16 mouse cellular contexts compared by ENCODE assay signal in the genomic region with DNA sequence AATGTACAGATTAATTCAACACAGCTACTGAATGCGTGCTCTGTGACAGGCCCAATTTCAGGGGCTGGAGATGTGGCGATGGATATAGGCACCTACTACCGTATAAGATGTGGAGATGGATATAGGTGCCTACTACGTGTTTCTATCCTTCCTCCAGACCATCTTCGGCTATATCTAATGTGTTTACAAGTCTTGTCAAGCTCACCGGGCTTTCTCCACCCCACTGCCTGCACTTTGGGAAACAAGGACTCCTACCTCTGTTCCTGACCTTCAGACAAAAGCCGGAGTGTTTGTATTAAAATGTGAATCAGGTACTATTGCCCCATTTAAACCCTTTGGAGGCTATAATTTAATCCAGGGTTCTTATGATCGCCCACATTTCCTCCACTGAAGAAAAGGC.
"Had no signal": no experiment of that assay in that cellular context is flagged by ENCODE, and none has a peak within 500 bp of the region (broad histone marks: within the 10 kb centered on the region; RNA-seq: fewer than 3 reads in every experiment).

No protein-coding gene starts in this region.

- H3K36me3 ChIP-seq: neural tube, embryonic 13.5 days; neural tube, embryonic 15.5 days; stomach, embryonic 15.5 days had no signal

- H3K9ac ChIP-seq: neural tube, embryonic 13.5 days; neural tube, embryonic 15.5 days; stomach, embryonic 15.5 days had no signal

- DNase-seq: retina, postnatal 1 day; right cerebral cortex, adult 18-20 months; right cerebral cortex, postnatal 14 days; right cerebral cortex, postnatal 25 days; right cerebral cortex, postnatal 4 days; spleen, adult 18-20 months; thymus, adult 18-20 months; thymus, adult 2 months; thymus, postnatal 14 days; thymus, postnatal 25 days; thymus, postnatal 36 days; thymus, postnatal 4 days had no signal

- H3K4me2 ChIP-seq: neural tube, embryonic 13.5 days; neural tube, embryonic 15.5 days; stomach, embryonic 15.5 days had no signal

- H3K27me3 ChIP-seq: neural tube, embryonic 13.5 days; neural tube, embryonic 15.5 days had no signal

- H3K4me3 ChIP-seq: neural tube, embryonic 13.5 days; neural tube, embryonic 15.5 days; stomach, embryonic 15.5 days had no signal

- H3K9me3 ChIP-seq: neural tube, embryonic 13.5 days; neural tube, embryonic 15.5 days; stomach, embryonic 15.5 days had no signal

- H3K27ac ChIP-seq: neural tube, embryonic 13.5 days; neural tube, embryonic 15.5 days; stomach, embryonic 15.5 days; stomach, postnatal 0 days had no signal
